Mouse (Mus musculus) embryonic fibroblast, embryonic 13.5 days (primary cell): ENCODE data around the gene Gemin2. TPM values are rescaled to one million over a fixed set of nuclear protein-coding genes. Genes with fewer than 3 reads are reported as not detected.
A peak's percentile ranks its signal among the peaks of the same experiment; 100 is the strongest.
"Not testable (repeated sequence)": the region's sequence is repeated elsewhere in the genome, so short reads cannot be mapped to it uniquely, and the experiment has no call there.

Experiments
- H3K27ac ChIP-seq: 2 replicates; pipeline ENCODE4 v1.5.1; 2012; ENCODE audit warnings: low read length, control low read depth, inconsistent platforms; ENCODE audit not compliant: insufficient read depth
- H3K4me1 ChIP-seq: 2 replicates; pipeline ENCODE4 v1.6.1; 2011; ENCODE audit warnings: low read length; ENCODE audit not compliant: control insufficient read depth, insufficient read depth
- H3K4me3 ChIP-seq: 2 replicates; pipeline ENCODE4 v1.5.1; 2011; ENCODE audit warnings: mild to moderate bottlenecking, control low read depth, low read length; ENCODE audit not compliant: insufficient read depth
- CTCF ChIP-seq: IDR thresholded peaks from 2 replicates; pipeline ENCODE4 v1.5.1; 2011; ENCODE audit warnings: mild to moderate bottlenecking, control low read depth, low read length, moderate library complexity, borderline replicate concordance; ENCODE audit not compliant: insufficient read depth
- POLR2A ChIP-seq: IDR thresholded peaks from 2 replicates; pipeline ENCODE4 v1.6.1; 2011; ENCODE audit warnings: low read depth, mild to moderate bottlenecking, control low read depth, low read length, moderate library complexity
- polyA plus RNA-seq: library from polyadenylated mRNA; stranded (reverse); fragments of >200 nt; gene quantifications from 2 replicates; pipeline ENCODE4 v1.2.4, GENCODE M21; 2011; ENCODE audit warnings: low read depth; ENCODE audit not compliant: missing spikeins, insufficient read length

The Gemin2 gene
- 10.3 and 11.4 TPM in 2 replicates for polyA plus RNA-seq

DNA sequence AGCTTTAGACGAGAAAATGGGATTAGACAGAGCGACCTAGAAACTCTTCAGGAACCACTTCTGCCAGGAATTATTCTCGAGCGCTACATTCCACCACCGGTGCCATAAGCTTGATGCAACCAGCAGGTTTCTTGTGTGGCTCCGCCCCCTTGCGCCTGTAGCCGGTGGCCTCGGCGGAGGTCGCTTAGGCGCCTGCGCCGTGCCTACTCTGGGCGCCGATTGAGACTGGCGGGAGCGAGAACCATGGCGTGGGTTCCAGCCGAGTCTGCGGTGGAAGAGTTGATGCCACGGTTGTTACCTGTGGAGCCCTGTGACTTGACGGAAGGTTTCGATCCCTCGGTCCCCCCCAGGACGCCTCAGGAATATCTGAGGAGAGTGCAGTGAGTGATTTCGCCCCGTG is at the start of gene Gemin2:
TSS of gene Gemin2 (plus strand) at position 160 of the 400 bp plus-strand sequence.
- Histone ChIP-seq H3K4me1 (peaks cover 8% of the 10 kb centered on the region; the same call in 1 of the 2 replicates), H3K27ac (peak within 1 kb of the TSS; percentile 92), H3K4me3 (peak within 1 kb of the TSS; percentile 88)
- TF ChIP-seq CTCF (no peak), POLR2A (peak; percentile 96)

DNA sequence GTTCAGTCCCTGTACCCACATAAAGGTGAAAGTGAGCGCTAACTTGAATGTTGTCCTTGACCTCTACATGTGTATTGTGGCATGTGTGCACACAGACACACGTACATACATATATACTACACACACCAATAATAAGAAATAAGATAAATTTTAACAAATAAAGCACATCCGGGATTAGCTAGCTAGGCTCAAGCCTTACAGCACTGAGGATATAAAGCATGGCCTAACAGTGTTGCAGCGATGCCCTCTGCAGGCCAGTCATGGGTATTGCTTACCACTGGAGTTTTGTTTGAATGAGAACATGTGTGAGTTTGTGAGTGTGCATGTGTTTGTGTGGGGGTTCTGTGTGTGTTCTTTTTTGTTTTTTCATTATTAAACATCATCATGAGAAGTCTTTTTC is 48.6 kb upstream of the Gemin2 start:
- TF ChIP-seq POLR2A, result no peak
- peak; percentile 46; the same call in 1 of the 2 replicates for TF ChIP-seq CTCF
- no peaks in the 10 kb centered on the region for H3K4me1 ChIP-seq
- H3K27ac ChIP-seq, result no peak overlapping the region
- no peak overlapping the region for H3K4me3 ChIP-seq

DNA sequence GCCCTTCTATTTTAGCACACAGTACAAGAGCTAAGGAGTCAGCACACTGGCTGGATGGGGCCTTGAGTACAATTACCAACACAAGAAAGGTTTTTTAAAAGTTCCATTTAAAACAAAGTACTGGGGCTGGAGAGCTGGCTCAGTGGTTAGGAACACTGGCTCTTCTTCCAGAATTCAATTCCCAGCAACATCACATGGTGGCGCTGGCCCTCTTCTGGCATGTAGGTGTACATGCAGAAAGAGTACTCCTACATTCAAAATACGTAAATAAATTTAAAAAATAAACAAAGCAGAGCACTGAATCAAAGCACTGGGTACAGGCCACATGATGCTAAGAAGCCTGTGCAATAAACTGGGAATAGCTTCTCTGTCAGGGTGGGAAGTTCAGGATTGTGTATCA is 36.2 kb upstream of the Gemin2 start:
- no peak overlapping the region for H3K27ac ChIP-seq
- H3K4me3 ChIP-seq, result no peak overlapping the region
- TF ChIP-seq CTCF, result no peak
- TF ChIP-seq POLR2A, result no peak
- no peaks in the 10 kb centered on the region for H3K4me1 ChIP-seq

DNA sequence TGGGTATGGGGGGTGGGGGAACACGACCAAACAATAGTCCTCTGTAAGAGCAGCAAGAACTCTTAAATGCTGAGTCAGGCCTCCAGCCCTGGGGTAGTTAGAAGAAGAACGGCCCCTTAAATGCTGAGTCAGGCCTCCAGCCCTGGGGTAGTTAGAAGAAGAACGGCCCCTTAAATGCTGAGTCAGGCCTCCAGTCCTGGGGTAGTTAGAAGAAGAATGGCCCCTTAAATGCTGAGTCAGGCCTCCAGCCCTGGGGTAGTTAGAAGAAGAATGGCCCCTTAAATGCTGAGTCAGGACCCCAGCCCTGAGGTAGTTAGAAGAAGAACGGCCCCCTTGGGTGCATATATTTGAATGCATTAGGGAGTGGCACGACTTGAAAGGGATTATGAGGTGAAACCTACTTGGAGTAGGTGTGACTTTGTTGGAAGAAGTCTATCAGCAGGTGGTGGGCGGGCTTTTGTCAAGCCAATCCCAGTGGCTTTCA is 32.0 kb upstream of the Gemin2 start:
- not testable (repeated sequence) for H3K4me1 ChIP-seq, H3K4me3 ChIP-seq, H3K27ac ChIP-seq

DNA sequence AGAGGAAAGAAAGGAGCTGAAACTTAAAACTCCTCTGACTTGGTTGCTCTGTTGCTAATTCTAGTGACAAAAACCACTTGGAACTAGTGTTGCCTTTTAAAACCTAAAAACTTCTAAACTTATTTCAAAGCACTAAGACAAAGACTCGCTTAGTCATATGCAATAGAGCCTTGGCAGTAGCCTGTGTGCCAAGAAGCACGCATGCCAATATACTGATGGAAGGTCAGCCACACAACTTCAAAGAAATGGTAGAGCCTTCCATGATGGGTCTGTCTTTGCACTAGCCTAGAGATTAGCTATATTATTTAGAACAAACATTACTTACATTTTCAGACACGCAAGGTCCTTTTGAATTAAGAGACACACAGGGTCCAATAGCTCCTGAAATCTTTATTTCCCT is 27.4 kb upstream of the Gemin2 start:
- Histone ChIP-seq H3K4me1 (no peaks in the 10 kb centered on the region), H3K27ac (no peak overlapping the region), H3K4me3 (no peak overlapping the region)
- TF ChIP-seq CTCF, result no peak
- TF ChIP-seq POLR2A, result no peak

DNA sequence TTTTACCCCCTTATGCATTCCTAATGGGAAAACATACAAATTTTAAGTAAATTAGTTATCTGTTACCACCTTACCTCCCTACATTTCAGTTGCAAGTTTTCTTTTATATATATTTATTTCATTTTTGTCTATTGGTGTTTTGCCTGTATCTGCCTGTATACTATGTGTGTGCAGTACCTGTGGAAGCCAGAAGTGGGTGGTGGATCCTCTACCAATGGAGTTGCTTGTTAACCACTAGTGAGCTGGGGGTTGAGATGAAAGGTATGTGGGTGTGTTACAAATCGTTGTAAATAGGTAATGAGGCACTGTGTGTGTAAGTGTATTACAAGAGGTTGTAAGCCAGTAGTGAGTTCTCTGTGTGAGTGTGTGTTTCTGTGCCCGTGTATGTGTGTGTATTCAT is 2.7 kb upstream of the Gemin2 start:
- H3K4me3 ChIP-seq, result peak overlapping the region; percentile 75
- TF ChIP-seq POLR2A (no peak), CTCF (no peak)
- H3K4me1 ChIP-seq, result peaks cover 8% of the 10 kb centered on the region; the same call in 1 of the 2 replicates
- no peak overlapping the region for H3K27ac ChIP-seq

DNA sequence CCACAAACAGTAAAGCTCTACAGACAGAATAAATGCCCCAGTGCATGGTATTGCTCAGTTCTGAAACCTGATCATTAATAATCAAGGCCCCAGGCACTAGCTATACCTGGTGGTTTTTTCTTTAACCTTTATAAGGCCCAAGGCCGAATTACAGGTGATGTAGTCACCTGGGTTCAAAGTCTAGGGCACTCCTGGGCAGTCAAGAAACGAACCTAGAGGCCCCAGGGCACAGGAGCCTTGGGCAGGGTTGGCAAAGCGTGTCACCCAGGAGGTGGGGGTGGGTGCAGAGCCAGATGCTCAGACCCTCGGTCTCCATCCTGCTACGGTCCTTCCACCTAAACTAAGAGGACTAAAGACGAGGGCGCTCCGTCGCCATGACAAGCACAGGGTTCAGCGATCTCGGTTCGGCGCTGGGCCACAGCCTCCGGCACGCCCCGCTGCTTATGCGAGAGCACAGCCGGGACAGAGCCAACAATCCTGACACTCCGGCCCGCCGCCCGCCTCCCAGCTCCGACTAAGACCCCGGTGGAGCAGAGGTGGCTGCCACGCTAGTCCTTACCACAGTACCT is 1.8 kb upstream of the Gemin2 start:
- peak overlapping the region; percentile 77 for H3K27ac ChIP-seq
- H3K4me3 ChIP-seq, result peak overlapping the region; percentile 75
- no peak for TF ChIP-seq CTCF
- no peak for TF ChIP-seq POLR2A
- H3K4me1 ChIP-seq, result peaks cover 8% of the 10 kb centered on the region; the same call in 1 of the 2 replicates

DNA sequence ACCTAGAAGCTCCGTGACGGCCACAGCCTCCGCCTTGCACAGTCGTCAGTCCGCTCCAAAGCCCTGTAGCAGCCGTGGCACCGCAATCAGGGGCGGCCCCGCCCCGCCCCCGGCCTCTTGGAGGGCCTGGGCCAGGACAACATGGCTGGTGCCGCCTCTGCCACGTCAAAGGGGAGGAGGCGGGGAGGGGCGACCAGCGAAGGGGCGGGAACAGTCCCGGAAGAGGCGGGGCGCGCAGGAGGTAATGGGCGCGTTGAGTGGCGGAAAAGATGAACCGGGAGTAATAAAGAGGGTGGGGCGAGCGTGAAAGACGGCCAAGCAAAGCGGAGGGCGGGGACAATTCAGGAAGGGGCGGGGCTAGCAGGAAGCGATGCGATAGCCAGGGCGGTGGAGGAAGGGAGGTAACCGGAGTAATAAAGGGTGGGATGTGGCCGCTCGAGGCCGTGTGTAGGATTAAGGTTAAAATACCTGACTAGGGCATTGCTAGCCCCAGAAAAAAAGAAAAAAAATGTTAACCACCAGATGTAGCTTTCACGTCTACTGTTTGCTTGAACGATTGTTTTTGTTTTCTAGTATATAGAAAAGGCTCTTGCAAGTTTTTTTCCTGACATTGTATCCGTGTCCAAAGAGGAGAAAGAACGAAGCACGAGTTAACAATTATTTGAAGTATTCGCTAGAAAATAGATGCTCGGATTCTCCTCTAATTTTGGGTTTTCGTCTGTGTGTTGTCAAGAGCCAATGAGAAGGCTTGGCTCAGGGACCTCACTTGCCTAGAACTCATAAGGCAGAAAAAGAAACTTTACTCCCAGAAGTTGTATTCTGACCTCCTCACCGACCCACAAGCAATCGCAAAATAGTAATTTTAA is 1.1 kb upstream of the Gemin2 start, which contains the start of gene Sec23a:
TSS of gene Sec23a (minus strand) at position 174 of the 866 bp plus-strand sequence.
- peak; percentile 95 for TF ChIP-seq POLR2A
- TF ChIP-seq CTCF, result no peak
- Histone ChIP-seq H3K4me1 (peaks cover 8% of the 10 kb centered on the region; the same call in 1 of the 2 replicates), H3K4me3 (peak within 1 kb of the TSS; percentile 88), H3K27ac (peak within 1 kb of the TSS; percentile 92)

DNA sequence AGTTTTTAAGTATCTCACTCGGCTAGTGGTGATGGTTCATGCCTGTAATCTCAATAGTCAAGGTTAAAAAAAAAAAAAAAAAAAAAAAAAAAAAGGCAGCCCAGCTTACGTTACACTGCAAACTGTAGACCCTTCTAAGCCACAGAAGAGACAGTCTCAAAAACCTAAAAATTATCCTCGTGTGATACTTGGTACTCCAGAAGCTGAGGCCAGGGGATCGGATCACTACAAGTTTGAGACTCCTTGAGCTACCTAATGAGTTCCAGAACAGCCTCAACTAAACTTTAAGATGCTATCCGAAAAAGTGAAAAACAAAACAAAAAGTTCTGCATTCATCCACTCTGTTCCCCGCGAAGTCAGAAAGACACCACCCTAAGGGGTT is 492 bp upstream of the Gemin2 start:
- peak overlapping the region; percentile 88 for H3K4me3 ChIP-seq
- H3K4me1 ChIP-seq, result peaks cover 8% of the 10 kb centered on the region; the same call in 1 of the 2 replicates
- no peak for TF ChIP-seq CTCF
- TF ChIP-seq POLR2A, result peak; percentile 27; the same call in 1 of the 2 replicates
- H3K27ac ChIP-seq, result peak overlapping the region; percentile 92

DNA sequence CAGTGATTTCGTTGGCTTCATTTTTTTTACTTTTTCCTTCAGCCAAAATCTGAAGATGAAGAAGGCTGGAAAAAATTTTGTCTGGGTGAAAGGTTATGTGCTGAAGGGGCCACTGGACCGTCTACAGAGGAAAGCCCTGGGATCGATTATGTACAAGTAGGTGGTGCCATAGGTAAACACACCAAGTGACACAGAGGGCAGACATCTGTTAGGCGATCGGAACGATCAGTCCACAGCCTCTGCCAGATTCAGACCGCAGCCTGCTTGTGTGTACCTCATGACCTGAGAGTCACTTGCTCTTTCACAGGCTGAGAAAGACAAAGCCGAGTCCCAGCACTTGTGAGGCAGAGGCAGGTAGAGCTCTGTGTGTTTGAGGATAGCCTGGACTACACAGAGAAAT is 4.8 kb downstream of the Gemin2 start:
- Histone ChIP-seq H3K27ac (no peak overlapping the region), H3K4me3 (no peak overlapping the region), H3K4me1 (no peaks in the 10 kb centered on the region)
- TF ChIP-seq POLR2A, result no peak
- no peak for TF ChIP-seq CTCF
